Mouse (Mus musculus) ZHBTc4 (cell line): ENCODE measurements around the gene Slc23a2.

ENCODE experiments used
- DNase-seq: peaks from one replicate; pipeline ENCODE4 v3.0.0-alpha.2; 2011; ENCODE audit warnings: low read depth, low spot score

The Slc23a2 gene

GRCm38 (mm10) chr2:132144971-132145691 lies at the start of gene Slc23a2:
Gene Slc23a2, minus strand, starts transcription at chr2:132145108.
- DNase-seq, result peak; percentile 82

- no peak for DNase-seq
Measured at GRCm38 (mm10) chr2:132190602-132191161, 45.8 kb upstream of the Slc23a2 start.

- DNase-seq, result peak; percentile 34
Measured at GRCm38 (mm10) chr2:132183874-132184273, 39.0 kb upstream of the Slc23a2 start.

GRCm38 (mm10) chr2:132180463-132181205 lies 35.7 kb upstream of the Slc23a2 start:
- peak; percentile 76 for DNase-seq

- DNase-seq, result peak; percentile 68
Measured at GRCm38 (mm10) chr2:132179371-132179770, 34.5 kb upstream of the Slc23a2 start.

- peak; percentile 64 for DNase-seq
Measured at GRCm38 (mm10) chr2:132177406-132177805, 32.5 kb upstream of the Slc23a2 start.

- no peak for DNase-seq
Measured at GRCm38 (mm10) chr2:132176289-132176848, 31.5 kb upstream of the Slc23a2 start.

GRCm38 (mm10) chr2:132174048-132174447 lies 29.1 kb upstream of the Slc23a2 start:
- DNase-seq, result no peak

GRCm38 (mm10) chr2:132171939-132172338 lies 27.0 kb upstream of the Slc23a2 start:
- DNase-seq, result no peak

GRCm38 (mm10) chr2:132169150-132169549 lies 24.2 kb upstream of the Slc23a2 start:
- no peak for DNase-seq

GRCm38 (mm10) chr2:132163626-132164025 lies 18.7 kb upstream of the Slc23a2 start:
- DNase-seq, result no peak

GRCm38 (mm10) chr2:132157482-132157881 lies 12.6 kb upstream of the Slc23a2 start:
- DNase-seq, result no peak

- DNase-seq, result no peak
Measured at GRCm38 (mm10) chr2:132152670-132153069, 7.8 kb upstream of the Slc23a2 start.

- DNase-seq, result no peak
Measured at GRCm38 (mm10) chr2:132151592-132151991, 6.7 kb upstream of the Slc23a2 start.

GRCm38 (mm10) chr2:132150926-132151325 lies 6.0 kb upstream of the Slc23a2 start:
- no peak for DNase-seq

GRCm38 (mm10) chr2:132146502-132146901 lies 1.6 kb upstream of the Slc23a2 start:
- DNase-seq, result no peak

- DNase-seq, result peak; percentile 66
Measured at GRCm38 (mm10) chr2:132143943-132144927, 673 bp downstream of the Slc23a2 start.

- peak; percentile 60 for DNase-seq
Measured at GRCm38 (mm10) chr2:132142606-132143005, 2.3 kb downstream of the Slc23a2 start.

GRCm38 (mm10) chr2:132140536-132140935 lies 4.4 kb downstream of the Slc23a2 start:
- peak; percentile 27 for DNase-seq

- no peak for DNase-seq
Measured at GRCm38 (mm10) chr2:132139099-132139498, 5.8 kb downstream of the Slc23a2 start.
